Mouse (Mus musculus) heart, adult 2 months (tissue): ENCODE data around the gene Akap5.

ENCODE experiments used
- CTCF ChIP-seq: fragments of 200-600 bp; IDR thresholded peaks from 2 replicates; pipeline ENCODE4 v1.8.1; 2022; ENCODE audit warnings: antibody characterized with exemption, mild to moderate bottlenecking, moderate library complexity
- EP300 ChIP-seq: fragments of 200-500 bp; IDR thresholded peaks from 2 replicates; pipeline ENCODE4 v1.6.1; 2011; ENCODE audit warnings: low read depth, low read length, control low read depth; ENCODE audit not compliant: insufficient read depth
- POLR2A ChIP-seq: fragments of 200-500 bp; IDR thresholded peaks from 2 replicates; pipeline ENCODE4 v1.6.1; 2011; ENCODE audit warnings: mild to moderate bottlenecking, low read depth, low read length, control low read depth; ENCODE audit not compliant: insufficient read depth

GRCm38 (mm10) chr12:76299361-76299906 lies 25.3 kb upstream of the Akap5 start:
- TF ChIP-seq POLR2A (no peak), CTCF (no peak), EP300 (no peak)
